Mouse (Mus musculus): ENCODE results near the gene Aktip. TPM values are rescaled to one million over a fixed set of nuclear protein-coding genes. Genes with fewer than 3 reads are reported as not detected.

Aktip gene
- polyA plus RNA-seq, 1 experiment = 4.1 TPM

DNA sequence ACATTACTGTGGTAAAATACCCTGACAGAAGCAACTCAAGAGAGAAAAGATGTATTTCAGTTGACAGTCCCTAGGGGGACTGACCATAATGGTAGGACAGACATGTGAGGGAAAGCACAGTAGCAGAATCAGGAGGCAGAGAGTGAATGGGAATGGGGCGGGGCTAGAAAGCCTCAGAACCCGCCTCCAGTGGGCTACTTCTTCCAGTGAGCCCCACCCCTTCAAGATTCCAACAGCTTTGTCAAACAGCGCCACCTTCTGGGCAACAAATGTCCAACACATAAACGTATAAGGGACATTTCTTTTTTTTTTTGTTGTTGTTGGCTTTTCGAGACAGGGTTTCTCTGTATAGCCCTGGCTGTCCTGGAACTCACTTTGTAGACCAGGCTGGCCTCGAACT is 45.2 kb downstream of the Aktip start:
- no peak for TF ChIP-seq GATA1 (IDR thresholded peaks at IDR 0.05; ENCODE audit: low read length)

DNA sequence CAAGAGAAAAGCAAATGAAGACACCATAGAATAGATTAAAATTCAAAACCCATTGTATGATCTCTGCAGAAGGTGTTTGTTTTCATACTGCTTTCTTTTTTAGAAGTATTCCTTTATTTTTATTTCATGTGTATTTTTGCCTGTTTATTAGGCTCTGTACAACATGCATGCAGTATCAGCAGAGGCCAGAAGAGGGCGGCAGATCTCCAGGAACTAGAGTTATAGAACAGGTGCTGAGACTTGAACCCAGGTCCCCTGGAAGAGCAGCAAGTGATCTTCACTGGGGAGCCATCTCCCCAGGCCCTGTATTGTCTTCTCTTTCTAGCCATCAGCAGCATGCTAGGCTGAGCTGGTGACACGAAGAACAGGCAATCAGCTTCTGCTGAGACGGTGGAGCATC is 45.9 kb downstream of the Aktip start:
- TF ChIP-seq GATA1 (IDR thresholded peaks at IDR 0.05; ENCODE audit: low read length) = no peak

DNA sequence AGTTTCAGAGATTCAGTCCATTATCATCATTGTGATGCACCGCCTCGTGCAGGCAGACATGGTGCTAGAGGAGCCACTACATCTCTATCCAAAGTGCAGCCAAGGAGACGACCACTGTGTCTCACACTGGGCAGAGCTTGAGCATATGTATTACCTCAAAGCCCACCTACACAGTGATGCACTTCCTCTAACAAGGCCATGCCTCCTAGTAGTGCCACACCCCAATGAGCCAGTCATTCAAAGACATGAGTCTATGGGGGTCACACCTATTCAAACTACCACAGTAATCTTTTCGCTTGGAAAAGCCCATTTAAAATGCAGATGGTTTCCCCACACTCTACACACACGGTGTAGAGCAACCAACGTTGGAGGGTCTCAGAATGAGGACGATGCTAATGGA is 48.2 kb downstream of the Aktip start:
- TF ChIP-seq GATA1 (IDR thresholded peaks at IDR 0.05; ENCODE audit: low read length) = no peak

DNA sequence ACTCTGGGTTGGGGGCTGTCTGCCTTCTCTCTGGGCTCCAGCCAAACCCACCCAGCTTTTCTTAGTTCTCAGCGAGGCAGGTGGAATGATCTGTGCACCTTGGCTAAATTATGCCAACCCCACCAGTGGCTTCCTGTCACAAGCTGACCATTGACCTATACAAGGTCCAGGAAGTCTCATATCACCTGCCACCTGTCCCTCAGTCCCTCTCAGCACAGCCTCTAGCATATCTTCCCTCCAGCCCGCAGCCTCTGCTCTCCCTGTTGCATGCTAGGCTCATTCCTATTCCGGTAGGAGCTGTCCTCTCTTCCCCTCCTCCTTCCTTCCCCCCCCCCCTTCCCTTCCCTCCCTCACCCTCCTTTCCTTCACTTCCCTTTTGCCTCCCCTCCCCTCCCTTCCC is 50.5 kb downstream of the Aktip start:
- no peak for TF ChIP-seq GATA1 (IDR thresholded peaks at IDR 0.05; ENCODE audit: low read length)

DNA sequence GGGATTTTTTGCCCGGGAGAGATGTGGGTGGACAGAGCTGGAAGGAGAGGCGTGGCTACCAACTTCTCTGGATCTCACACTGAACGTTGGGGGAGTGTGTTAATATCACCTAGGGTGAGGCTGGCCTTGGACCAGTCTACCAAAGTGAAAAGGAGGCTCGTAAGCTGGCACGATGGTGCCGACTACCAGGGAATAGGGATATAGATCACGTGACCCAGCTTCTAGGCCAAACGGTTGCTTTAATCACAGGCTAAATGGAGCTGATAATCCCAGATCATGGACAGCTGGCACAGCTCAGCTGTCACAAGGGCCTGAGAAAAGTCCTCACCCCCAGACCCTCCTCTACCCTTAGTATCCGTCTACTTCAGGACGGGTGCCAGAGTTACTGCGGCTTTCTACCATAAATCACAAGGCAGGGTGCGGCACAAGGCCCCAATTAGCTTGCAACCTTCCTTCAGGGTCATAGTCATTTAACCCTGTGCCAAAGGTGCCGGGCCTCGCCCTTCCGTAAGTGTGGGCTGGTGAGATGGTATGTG is 51.1 kb downstream of the Aktip start:
- no peak for TF ChIP-seq GATA1 (IDR thresholded peaks at IDR 0.05; ENCODE audit: low read length)

DNA sequence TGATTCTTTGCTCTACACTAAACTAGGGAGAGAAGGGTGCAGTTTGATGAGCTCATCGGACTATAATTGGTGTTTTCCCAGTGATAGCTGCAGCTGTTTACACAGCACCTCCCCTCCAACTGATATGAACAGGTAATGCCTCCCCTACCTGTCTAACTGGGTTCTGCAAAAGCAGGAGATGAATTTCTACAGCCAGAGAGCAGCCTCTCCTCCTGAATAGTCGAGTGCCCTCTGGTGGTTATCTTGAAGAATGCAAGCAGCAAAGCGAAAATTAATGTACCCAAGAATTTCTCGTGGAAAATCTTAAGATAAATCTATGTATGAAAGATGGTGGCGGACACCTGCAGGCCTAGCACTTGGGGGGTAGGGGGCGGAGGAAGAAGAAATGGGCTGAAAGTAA is 52.1 kb downstream of the Aktip start:
- TF ChIP-seq GATA1 (IDR thresholded peaks at IDR 0.05; ENCODE audit: low read length) = no peak

DNA sequence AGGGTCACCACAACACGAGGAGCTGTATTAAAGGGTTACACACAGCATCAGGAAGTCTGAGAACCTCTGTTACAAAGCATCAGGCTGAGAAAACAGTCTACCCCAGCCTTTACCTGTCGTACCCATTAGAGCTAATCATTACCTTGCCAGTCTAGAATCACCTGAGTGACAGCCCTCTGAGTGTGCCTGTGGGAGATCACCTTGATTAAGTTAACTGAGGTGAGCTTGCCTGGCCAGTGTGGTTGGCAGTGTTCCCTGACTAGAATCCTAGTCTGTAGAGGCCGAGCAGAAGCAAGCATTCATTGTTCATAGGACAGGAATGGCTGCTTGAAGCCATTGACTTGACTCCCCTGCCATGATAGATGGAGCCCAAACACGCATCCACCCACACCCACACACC is 58.9 kb downstream of the Aktip start:
- TF ChIP-seq GATA1 (IDR thresholded peaks at IDR 0.05; ENCODE audit: low read length) = no peak

DNA sequence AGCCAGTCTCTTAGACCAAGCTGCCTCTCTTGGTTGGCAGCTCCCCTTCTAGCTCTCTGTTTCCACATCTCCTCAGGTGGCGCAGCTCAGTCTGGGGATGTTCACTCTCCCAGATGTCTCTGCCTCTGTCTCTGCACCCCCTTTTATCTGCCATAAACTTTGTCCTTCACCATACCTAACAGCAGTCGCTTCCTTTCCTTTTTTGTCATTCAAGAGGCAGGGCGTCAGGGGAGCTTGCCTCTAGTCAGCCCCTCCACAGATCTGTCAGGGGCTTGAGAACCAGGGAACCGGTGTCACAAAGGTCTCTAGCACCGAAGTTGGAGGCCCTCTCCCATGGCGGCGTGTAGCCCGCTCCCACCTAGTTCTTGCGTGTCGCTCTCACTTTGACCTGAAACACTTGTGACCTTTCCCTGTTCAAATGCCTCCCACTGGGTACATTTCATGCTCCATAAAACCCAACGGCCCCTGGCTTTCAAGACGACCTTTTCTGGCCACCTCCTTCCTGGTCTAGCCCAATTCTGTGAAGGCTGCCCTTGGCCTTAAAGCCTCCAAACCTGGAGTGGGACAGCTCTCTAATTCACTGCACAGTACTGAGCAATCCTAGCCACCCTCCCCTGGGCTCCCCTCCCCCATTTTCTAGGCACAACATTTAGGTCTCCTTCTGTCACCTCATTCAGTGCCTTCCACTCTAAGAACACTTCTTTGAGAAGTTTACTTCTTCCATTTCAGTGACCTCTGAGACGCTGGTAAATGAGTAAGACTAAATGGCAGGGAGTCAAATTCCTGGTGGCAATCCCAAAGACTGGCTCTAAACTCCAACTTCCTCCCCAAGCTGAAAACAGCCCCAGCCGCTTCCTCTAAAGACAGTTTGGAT is 64.2 kb downstream of the Aktip start:
- no peak for TF ChIP-seq GATA1 (IDR thresholded peaks at IDR 0.05; ENCODE audit: low read length)

DNA sequence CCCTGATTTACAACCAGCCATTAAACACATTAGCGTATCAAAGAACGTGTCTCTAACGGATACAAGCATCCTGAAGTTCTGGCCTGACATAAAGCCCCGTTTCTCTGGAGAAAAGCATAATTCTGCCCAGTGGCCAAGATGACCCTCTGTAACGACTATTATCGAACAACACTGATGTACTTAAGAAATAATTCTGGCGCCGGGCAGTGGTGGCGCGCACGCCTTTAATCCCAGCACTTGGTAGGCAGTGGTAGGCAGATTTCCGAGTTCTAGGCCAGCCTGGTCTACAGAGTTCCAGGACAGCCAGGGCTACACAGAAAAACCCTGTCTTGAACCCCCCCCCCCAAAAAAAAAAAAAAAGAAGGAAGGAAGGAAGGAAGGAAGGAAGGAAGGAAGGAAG is 65.1 kb downstream of the Aktip start:
- no peak for TF ChIP-seq GATA1 (IDR thresholded peaks at IDR 0.05; ENCODE audit: low read length)

DNA sequence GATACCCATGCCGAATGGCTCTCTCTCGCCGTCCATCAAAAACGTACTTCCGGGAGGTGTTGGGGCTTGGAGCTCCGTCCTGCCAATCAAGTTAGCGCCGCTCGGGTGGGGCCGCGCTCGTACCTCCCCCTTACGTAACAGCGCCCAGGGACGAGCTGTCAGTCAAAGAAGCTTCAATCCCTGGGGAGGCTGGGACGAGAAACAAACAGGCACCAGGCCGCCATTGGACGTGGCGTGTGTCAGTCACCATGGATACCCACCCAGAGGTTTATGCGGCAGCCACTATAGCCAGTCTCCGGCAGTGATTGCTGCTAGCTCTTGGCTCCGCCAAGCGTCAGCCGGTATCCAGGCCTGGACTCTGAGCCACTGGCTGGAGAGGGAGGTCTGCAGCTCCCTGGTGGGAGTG is 65.7 kb downstream of the Aktip start:
- TF ChIP-seq GATA1 (IDR thresholded peaks at IDR 0.05; ENCODE audit: low read length) = no peak

DNA sequence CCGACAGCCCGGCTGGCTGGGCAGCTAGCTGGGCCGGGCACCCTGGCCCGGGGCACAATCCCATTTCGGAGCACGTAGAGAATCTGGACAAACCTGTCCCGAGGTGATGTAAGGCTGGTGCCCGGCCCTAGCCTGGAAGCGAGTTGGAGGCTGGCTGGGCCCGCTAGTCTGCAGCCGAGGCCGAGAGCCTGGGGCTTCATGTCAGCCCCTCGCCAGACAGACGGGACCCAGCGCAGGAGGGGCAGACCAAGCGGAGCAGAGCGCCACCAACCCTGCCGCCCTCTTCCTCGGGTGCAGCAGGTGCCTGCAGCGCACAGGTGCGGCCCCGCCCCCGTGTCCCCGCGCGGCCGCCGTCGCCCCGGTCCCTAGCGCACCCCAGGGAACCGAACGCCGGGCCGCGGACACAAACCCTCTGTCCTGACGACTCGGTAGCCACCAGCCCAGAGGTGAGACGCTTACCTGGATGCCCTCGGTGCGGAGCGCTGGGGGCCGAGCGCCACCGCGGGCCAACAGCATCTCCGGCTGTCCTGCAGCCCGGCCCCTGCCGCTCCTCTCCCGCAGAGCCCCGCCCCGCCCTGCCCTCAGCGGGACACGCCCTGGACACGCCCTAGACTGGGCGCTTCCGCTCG is 66.2 kb downstream of the Aktip start:
- no peak for TF ChIP-seq GATA1 (IDR thresholded peaks at IDR 0.05; ENCODE audit: low read length)

DNA sequence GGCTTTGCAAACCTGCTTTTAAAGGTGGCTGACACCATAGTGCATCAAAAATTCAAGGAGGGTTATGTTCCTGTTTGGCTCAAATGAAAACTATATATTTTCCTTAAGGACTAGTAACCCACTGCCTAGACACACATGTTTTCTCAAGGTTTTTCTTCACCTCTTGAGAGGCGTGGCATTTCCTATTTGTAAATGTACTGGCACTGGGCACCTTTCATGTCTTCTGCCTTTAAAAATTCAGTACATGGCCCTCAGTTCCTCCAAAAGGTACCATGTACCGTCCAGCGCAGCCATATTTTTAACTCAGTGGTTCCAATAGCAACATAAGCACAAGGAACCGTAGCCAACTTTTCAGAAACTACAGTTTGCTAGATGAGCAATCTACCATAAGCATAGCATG is 67.0 kb downstream of the Aktip start:
- no peak for TF ChIP-seq GATA1 (IDR thresholded peaks at IDR 0.05; ENCODE audit: low read length)

DNA sequence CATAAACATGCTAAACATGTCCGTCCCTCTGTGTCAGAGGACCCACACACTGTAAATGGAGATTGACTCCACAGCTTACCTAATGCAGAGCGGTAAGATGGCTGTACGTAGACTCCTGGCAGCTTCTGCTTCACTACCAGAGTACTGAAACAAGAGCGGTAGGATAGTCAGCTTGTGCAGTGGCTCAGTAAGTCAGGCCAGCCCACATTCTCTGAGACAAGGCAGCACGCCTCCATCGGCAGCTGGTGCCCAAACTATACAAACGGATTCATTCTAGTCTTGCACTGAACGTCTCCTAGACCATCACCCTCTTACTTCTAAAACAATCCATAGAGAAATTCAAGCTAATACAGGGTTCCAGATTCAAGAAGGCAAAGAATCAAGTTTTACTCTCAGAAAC is 73.0 kb downstream of the Aktip start:
- no peak for TF ChIP-seq GATA1 (IDR thresholded peaks at IDR 0.05; ENCODE audit: low read length)

DNA sequence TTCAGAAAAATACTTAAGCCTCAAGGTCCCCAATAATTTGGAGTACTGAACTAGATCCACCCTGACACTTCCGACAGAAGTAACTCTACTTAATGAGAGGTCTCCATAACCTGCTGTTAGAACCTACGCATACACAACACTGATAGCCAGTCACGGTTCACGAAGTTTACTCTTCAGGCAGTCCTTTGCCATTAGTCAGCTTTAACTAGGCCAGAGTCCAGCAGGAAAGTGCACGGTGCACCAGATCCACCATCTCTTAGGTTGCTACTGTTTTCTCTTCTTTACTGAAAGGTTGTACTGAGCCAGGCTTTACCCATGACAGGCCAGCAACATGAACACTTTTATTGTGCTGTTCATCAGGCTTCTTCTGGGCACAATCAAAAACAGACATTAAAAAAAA is 75.5 kb downstream of the Aktip start:
- no peak for TF ChIP-seq GATA1 (IDR thresholded peaks at IDR 0.05; ENCODE audit: low read length)

DNA sequence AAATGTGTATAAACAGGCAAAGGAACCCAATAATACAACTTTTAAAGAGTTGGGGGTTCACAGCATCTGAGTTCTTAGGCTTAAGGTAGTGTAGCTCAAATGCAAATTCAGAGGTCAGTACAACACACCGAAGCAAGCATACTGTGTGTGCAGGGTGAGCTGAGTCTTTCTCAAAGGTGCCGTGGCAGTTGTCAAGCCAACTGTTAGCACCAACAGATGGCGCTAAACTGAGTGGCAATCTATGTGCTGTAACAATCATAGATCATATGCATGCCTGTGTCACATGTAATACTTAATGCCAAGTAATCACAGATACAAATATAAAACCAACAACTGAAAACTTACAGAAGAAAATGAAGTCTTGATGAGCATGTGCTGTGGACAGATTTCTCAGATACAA is 81.6 kb downstream of the Aktip start:
- TF ChIP-seq GATA1 (IDR thresholded peaks at IDR 0.05; ENCODE audit: low read length) = no peak

DNA sequence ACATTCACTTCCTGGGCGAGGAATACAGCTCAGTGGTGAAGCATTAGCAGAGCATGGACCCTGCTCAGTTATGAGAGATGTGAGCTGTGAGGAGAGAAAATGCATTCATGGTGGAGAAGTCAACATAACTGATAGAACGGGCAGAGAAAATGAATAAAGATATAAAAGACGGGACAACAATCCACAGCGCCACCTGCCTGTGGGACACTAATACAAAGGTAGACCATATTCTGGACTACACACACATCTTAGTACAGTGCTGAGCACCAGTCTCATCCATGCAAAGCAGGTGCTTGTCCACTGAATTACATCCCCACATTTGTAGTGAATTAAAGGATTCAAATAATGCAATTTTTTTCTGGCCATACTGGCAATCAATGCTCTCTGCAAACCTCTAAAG is 82.2 kb downstream of the Aktip start:
- TF ChIP-seq GATA1 (IDR thresholded peaks at IDR 0.05; ENCODE audit: low read length) = no peak

DNA sequence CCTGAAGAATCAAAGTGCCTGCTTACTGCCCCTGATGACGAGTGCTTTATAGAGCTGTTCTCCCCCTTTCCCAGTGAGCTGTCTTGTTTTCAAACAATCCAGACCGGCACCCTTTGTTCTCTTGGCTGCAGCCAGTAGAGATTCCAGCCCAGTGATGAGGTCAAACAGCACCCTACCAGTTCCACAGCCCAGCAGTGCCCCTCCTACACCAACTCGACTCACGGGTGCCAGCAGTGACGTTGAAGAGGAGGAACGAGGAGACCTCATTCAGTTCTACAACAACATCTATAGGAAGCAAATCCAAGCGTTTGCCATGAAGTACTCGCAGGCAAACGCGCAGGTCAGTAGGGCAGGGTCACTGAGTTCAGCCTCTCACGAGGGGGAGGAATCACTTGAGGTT is 84.9 kb downstream of the Aktip start:
- no peak for TF ChIP-seq GATA1 (IDR thresholded peaks at IDR 0.05; ENCODE audit: low read length)
